Mouse (Mus musculus): Measurements from ENCODE around the gene Ptgdr2. TPM values are rescaled to one million over a fixed set of nuclear protein-coding genes. Genes with fewer than 3 reads are reported as not detected.

Gene Ptgdr2
- polyA plus RNA-seq, 1 experiment = 0.10 TPM

- WGBS = 74% methylated on average over 7 of the region's 7 CpGs
- no peak overlapping the region for H3K27ac ChIP-seq (ENCODE audit: insufficient read depth, low read length)
- TF ChIP-seq CTCF (IDR thresholded peaks at IDR 0.05; ENCODE audit: borderline replicate concordance, insufficient read depth, low read depth, low read length) = no peak
- no peak for TF ChIP-seq POLR2A (IDR thresholded peaks at IDR 0.05; ENCODE audit: borderline replicate concordance, insufficient read depth, low read length)
- no peaks in the 10 kb centered on the region for H3K4me1 ChIP-seq (ENCODE audit: control insufficient read depth, insufficient read depth, low read length)
- no peak overlapping the region for H3K4me3 ChIP-seq (replicated peaks; ENCODE audit: insufficient read depth, low read depth, low read length)
- no peaks in the 10 kb centered on the region for H3K27me3 ChIP-seq (ENCODE audit: control insufficient read depth, insufficient read depth, low read length)
- DNase-seq = no peak
Measured at GRCm38 (mm10) chr19:10968578-10968977, 31.6 kb downstream of the Ptgdr2 start.

- H3K4me1 ChIP-seq (ENCODE audit: control insufficient read depth, insufficient read depth, low read length) = no peaks in the 10 kb centered on the region
- H3K27ac ChIP-seq (ENCODE audit: insufficient read depth, low read length) = no peak overlapping the region
- no peak for TF ChIP-seq CTCF (IDR thresholded peaks at IDR 0.05; ENCODE audit: borderline replicate concordance, insufficient read depth, low read depth, low read length)
- no peaks in the 10 kb centered on the region for H3K27me3 ChIP-seq (ENCODE audit: control insufficient read depth, insufficient read depth, low read length)
- 80% methylated on average over 3 of the region's 3 CpGs for WGBS
- H3K4me3 ChIP-seq (replicated peaks; ENCODE audit: insufficient read depth, low read depth, low read length) = no peak overlapping the region
- DNase-seq = no peak
Measured at GRCm38 (mm10) chr19:10970457-10970856, 33.5 kb downstream of the Ptgdr2 start.

GRCm38 (mm10) chr19:10972660-10973059, 35.7 kb downstream of the Ptgdr2 start:
- TF ChIP-seq POLR2A (IDR thresholded peaks at IDR 0.05; ENCODE audit: borderline replicate concordance, insufficient read depth, low read length) (no peak), CTCF (IDR thresholded peaks at IDR 0.05; ENCODE audit: borderline replicate concordance, insufficient read depth, low read depth, low read length) (no peak)
- H3K27me3 ChIP-seq (ENCODE audit: control insufficient read depth, insufficient read depth, low read length) = no peaks in the 10 kb centered on the region; the same call in 1 of the 2 replicates
- DNase-seq = no peak
- WGBS = 27% methylated on average over 3 of the region's 3 CpGs
- H3K4me1 ChIP-seq (ENCODE audit: control insufficient read depth, insufficient read depth, low read length) = no peaks in the 10 kb centered on the region
- H3K4me3 ChIP-seq (replicated peaks; ENCODE audit: insufficient read depth, low read depth, low read length) = no peak overlapping the region
- no peak overlapping the region for H3K27ac ChIP-seq (ENCODE audit: insufficient read depth, low read length)

- DNase-seq = no peak
- Histone ChIP-seq H3K27me3 (ENCODE audit: control insufficient read depth, insufficient read depth, low read length) (no peaks in the 10 kb centered on the region; the same call in 1 of the 2 replicates), H3K27ac (ENCODE audit: insufficient read depth, low read length) (no peak overlapping the region), H3K4me1 (ENCODE audit: control insufficient read depth, insufficient read depth, low read length) (no peaks in the 10 kb centered on the region), H3K4me3 (replicated peaks; ENCODE audit: insufficient read depth, low read depth, low read length) (no peak overlapping the region)
- 78% methylated on average over 2 of the region's 2 CpGs for WGBS
- no peak for TF ChIP-seq POLR2A (IDR thresholded peaks at IDR 0.05; ENCODE audit: borderline replicate concordance, insufficient read depth, low read length)
Measured at GRCm38 (mm10) chr19:10973187-10973586, 36.2 kb downstream of the Ptgdr2 start.

- TF ChIP-seq POLR2A (IDR thresholded peaks at IDR 0.05; ENCODE audit: borderline replicate concordance, insufficient read depth, low read length) (no peak), CTCF (IDR thresholded peaks at IDR 0.05; ENCODE audit: borderline replicate concordance, insufficient read depth, low read depth, low read length) (no peak)
- WGBS = 60% methylated on average over 4 of the region's 4 CpGs
- H3K27me3 ChIP-seq (ENCODE audit: control insufficient read depth, insufficient read depth, low read length) = no peaks in the 10 kb centered on the region; the same call in 1 of the 2 replicates
- H3K27ac ChIP-seq (ENCODE audit: insufficient read depth, low read length) = no peak within 1 kb of the TSS
- no peak for DNase-seq
- no peak within 1 kb of the TSS for H3K4me3 ChIP-seq (replicated peaks; ENCODE audit: insufficient read depth, low read depth, low read length)
- no peaks in the 10 kb centered on the region for H3K4me1 ChIP-seq (ENCODE audit: control insufficient read depth, insufficient read depth, low read length)
Measured at GRCm38 (mm10) chr19:10974238-10974865, 37.4 kb downstream of the Ptgdr2 start, which contains the start of gene Ms4a10. TSS of gene Ms4a10 (minus strand) at chr19:10974670.

- no peak for TF ChIP-seq POLR2A (IDR thresholded peaks at IDR 0.05; ENCODE audit: borderline replicate concordance, insufficient read depth, low read length)
- TF ChIP-seq CTCF (IDR thresholded peaks at IDR 0.05; ENCODE audit: borderline replicate concordance, insufficient read depth, low read depth, low read length) = no peak
- Histone ChIP-seq H3K27ac (ENCODE audit: insufficient read depth, low read length) (no peak overlapping the region), H3K4me3 (replicated peaks; ENCODE audit: insufficient read depth, low read depth, low read length) (no peak overlapping the region), H3K4me1 (ENCODE audit: control insufficient read depth, insufficient read depth, low read length) (no peaks in the 10 kb centered on the region), H3K27me3 (ENCODE audit: control insufficient read depth, insufficient read depth, low read length) (no peaks in the 10 kb centered on the region; the same call in 1 of the 2 replicates)
- no peak for DNase-seq
- WGBS = 81% methylated on average over 2 of the region's 2 CpGs
Measured at GRCm38 (mm10) chr19:10975187-10975586, 38.2 kb downstream of the Ptgdr2 start.

- no peaks in the 10 kb centered on the region for H3K4me1 ChIP-seq (ENCODE audit: control insufficient read depth, insufficient read depth, low read length)
- 40% methylated on average over 4 of the region's 4 CpGs for WGBS
- DNase-seq = no peak
- no peak overlapping the region for H3K27ac ChIP-seq (ENCODE audit: insufficient read depth, low read length)
- H3K27me3 ChIP-seq (ENCODE audit: control insufficient read depth, insufficient read depth, low read length) = no peaks in the 10 kb centered on the region; the same call in 1 of the 2 replicates
- 0 out of 2 replicates have a peak, but pooled peaks have one; percentile 17 for TF ChIP-seq CTCF (IDR thresholded peaks at IDR 0.05; ENCODE audit: borderline replicate concordance, insufficient read depth, low read depth, low read length)
- no peak for TF ChIP-seq POLR2A (IDR thresholded peaks at IDR 0.05; ENCODE audit: borderline replicate concordance, insufficient read depth, low read length)
- H3K4me3 ChIP-seq (replicated peaks; ENCODE audit: insufficient read depth, low read depth, low read length) = no peak overlapping the region
Measured at GRCm38 (mm10) chr19:10976318-10976717, 39.4 kb downstream of the Ptgdr2 start.

Data from cerebellum, adult 2 months (tissue).